Mouse (Mus musculus) C2C12 (cell line): ENCODE data around the gene BC049715. TPM values are rescaled to one million over a fixed set of nuclear protein-coding genes. Genes with fewer than 3 reads are reported as not detected.

Source experiments
- H3K27me3 ChIP-seq: one replicate; pipeline ENCODE4 v1.6.1; 2011; ENCODE audit not compliant: control insufficient read depth, insufficient read depth, insufficient read length
- H3K36me3 ChIP-seq: one replicate; pipeline ENCODE4 v1.6.1; 2011; ENCODE audit not compliant: control insufficient read depth, insufficient read depth
- H3K4me3 ChIP-seq: one replicate; pipeline ENCODE4 v1.5.1; 2011; ENCODE audit warnings: mild to moderate bottlenecking, control low read depth; ENCODE audit not compliant: poor library complexity, insufficient read depth, severe bottlenecking
- H3K79me2 ChIP-seq: one replicate; pipeline ENCODE4 v1.6.1; 2011; ENCODE audit not compliant: control insufficient read depth, insufficient read depth
- H3K79me3 ChIP-seq: one replicate; pipeline ENCODE4 v1.6.1; 2011; ENCODE audit warnings: low read depth, control low read depth
- H3ac ChIP-seq: one replicate; pipeline ENCODE3; 2011; ENCODE audit warnings: low read depth; ENCODE audit not compliant: control insufficient read depth, insufficient read length
- CEBPB ChIP-seq: IDR thresholded peaks from one replicate; pipeline ENCODE4 v1.6.1; 2011; ENCODE audit warnings: low read depth, mild to moderate bottlenecking, control low read depth, moderate library complexity
- CTCF ChIP-seq: IDR thresholded peaks from one replicate; pipeline ENCODE4 v1.5.1; 2011; ENCODE audit not compliant: control insufficient read depth, insufficient read depth, insufficient read length
- FOSL1 ChIP-seq: IDR thresholded peaks from one replicate; pipeline ENCODE4 v1.8.0; 2011; ENCODE audit warnings: mild to moderate bottlenecking, low read length; ENCODE audit not compliant: poor library complexity, insufficient read depth, severe bottlenecking
- MAX ChIP-seq: IDR thresholded peaks from one replicate; pipeline ENCODE4 v1.6.1; 2011; ENCODE audit warnings: mild to moderate bottlenecking, control low read depth
- MYOD1 ChIP-seq: IDR thresholded peaks from one replicate; pipeline ENCODE4 v1.6.1; 2011; ENCODE audit warnings: low read depth; ENCODE audit not compliant: control insufficient read depth, insufficient read length
- MYOG ChIP-seq: IDR thresholded peaks from one replicate; pipeline ENCODE4 v1.6.1; 2011; ENCODE audit not compliant: control insufficient read depth, insufficient read length; ENCODE audit errors: extremely low read depth
- USF1 ChIP-seq: IDR thresholded peaks from one replicate; pipeline ENCODE4 v1.6.1; 2011; ENCODE audit warnings: low read depth, mild to moderate bottlenecking, control low read depth, moderate library complexity
- polyA plus RNA-seq: library from polyadenylated mRNA; unstranded; fragments of >200 nt; fragmentation: generic; extraction: Trizol; gene quantifications from one replicate; pipeline ENCODE4 v1.2.1, GENCODE M21; 2012; ENCODE audit warnings: missing spikeins

BC049715 gene
- polyA plus RNA-seq, 1 experiment, result 0.13 TPM

- peaks cover 49% of the 10 kb centered on the region for H3K36me3 ChIP-seq
Observed at GRCm38 (mm10) chr6:136824987-136825386, 2.4 kb upstream of the BC049715 start.

DNA sequence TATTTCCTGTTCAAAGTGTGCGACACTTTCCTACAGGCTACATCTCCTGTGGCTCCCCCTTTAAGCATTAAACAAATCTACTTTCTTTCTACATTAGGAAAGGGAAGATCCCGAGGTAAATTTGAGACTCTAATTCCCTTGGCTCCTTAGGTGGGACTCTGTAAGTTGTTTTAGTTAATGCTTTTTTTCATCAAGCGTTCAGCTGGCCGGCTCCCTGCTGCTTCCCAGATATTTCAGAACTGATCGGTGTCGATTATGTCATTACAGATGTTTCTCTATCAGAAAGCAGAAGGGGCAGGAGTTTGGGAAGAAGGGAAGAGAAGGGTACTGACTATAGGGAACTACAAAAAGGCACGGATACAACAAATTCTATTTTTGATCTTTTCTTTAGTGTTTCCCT lies 310 bp upstream of the BC049715 start:
- TF ChIP-seq CTCF (no peak), MYOD1 (no peak), MAX (no peak), FOSL1 (no peak)
- peaks cover 32% of the 10 kb centered on the region for H3K79me3 ChIP-seq
- peaks cover 49% of the 10 kb centered on the region for H3K79me2 ChIP-seq
- H3K4me3 ChIP-seq, result peak overlapping the region; percentile 92
- no peaks in the 10 kb centered on the region for H3K27me3 ChIP-seq
- H3K36me3 ChIP-seq, result peaks cover 32% of the 10 kb centered on the region
- peak overlapping the region; percentile 77 for H3ac ChIP-seq

More at GRCm38 (mm10) chr6:136824987-136825386, 2.4 kb upstream of the BC049715 start:
- no peak overlapping the region for H3ac ChIP-seq
- no peak overlapping the region for H3K4me3 ChIP-seq
- no peak for TF ChIP-seq USF1
- no peak for TF ChIP-seq CTCF
- no peak for TF ChIP-seq MYOD1
- TF ChIP-seq MYOG, result no peak
- TF ChIP-seq FOSL1, result no peak
- no peak for TF ChIP-seq CEBPB
- TF ChIP-seq MAX, result no peak
- H3K79me2 ChIP-seq, result peaks cover 64% of the 10 kb centered on the region
- no peaks in the 10 kb centered on the region for H3K27me3 ChIP-seq
- H3K79me3 ChIP-seq, result peaks cover 32% of the 10 kb centered on the region

DNA sequence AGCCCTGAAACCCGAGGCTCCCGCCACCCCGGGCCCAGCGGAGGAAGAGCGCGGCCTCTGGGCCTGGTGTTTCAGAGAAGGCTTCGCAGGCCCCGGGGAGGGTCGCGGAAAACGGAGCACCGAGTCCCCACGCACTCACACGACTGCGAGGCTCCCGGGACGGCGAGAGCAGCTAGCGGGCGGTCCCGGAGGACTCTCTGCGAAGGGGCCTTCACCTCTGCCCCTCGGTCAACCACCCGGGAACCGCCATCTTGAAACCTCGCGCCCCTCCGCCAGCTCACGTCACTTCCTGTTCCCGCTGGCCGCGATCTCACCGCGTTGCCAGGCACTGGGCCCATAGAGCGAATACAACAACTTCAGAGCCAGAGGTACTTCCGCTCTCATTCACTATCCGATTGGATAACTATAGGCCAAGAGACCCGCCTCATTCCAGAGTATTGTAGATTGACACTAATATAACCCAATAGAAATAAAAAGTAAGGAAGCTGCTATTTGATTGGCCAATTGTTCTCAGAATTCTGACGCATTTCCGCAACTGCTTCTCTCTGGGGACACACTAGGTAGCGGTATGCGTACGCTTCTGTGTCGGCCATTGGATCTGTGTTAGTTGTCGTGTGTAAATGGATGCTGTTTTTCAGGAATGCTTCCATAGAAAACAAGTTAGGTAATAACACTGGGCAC lies 595 bp downstream of the BC049715 start, which contains the start of gene Wbp11:
Gene Wbp11 (minus strand): TSS at position 353 of the 681 bp plus-strand sequence.
- H3ac ChIP-seq, result peak within 1 kb of the TSS; percentile 77
- peaks cover 28% of the 10 kb centered on the region for H3K79me3 ChIP-seq
- peak within 1 kb of the TSS; percentile 92 for H3K4me3 ChIP-seq
- H3K27me3 ChIP-seq, result no peaks in the 10 kb centered on the region
- H3K79me2 ChIP-seq, result peaks cover 40% of the 10 kb centered on the region
- H3K36me3 ChIP-seq, result peaks cover 23% of the 10 kb centered on the region
- TF ChIP-seq MYOD1, result no peak
- no peak for TF ChIP-seq USF1
- no peak for TF ChIP-seq MAX
- no peak for TF ChIP-seq MYOG
- TF ChIP-seq FOSL1, result no peak
- no peak for TF ChIP-seq CEBPB
- no peak for TF ChIP-seq CTCF

GRCm38 (mm10) chr6:136828681-136829080 lies 1.3 kb downstream of the BC049715 start:
- Histone ChIP-seq H3K79me3 (peaks cover 28% of the 10 kb centered on the region), H3K36me3 (peaks cover 20% of the 10 kb centered on the region), H3ac (peak overlapping the region; percentile 66), H3K4me3 (peak overlapping the region; percentile 38), H3K79me2 (peaks cover 37% of the 10 kb centered on the region), H3K27me3 (no peaks in the 10 kb centered on the region)
- no peak for TF ChIP-seq CTCF
- TF ChIP-seq USF1, result no peak
- TF ChIP-seq CEBPB, result no peak
- TF ChIP-seq MYOD1, result no peak
- TF ChIP-seq MAX, result no peak
- TF ChIP-seq FOSL1, result no peak
- TF ChIP-seq MYOG, result no peak

DNA sequence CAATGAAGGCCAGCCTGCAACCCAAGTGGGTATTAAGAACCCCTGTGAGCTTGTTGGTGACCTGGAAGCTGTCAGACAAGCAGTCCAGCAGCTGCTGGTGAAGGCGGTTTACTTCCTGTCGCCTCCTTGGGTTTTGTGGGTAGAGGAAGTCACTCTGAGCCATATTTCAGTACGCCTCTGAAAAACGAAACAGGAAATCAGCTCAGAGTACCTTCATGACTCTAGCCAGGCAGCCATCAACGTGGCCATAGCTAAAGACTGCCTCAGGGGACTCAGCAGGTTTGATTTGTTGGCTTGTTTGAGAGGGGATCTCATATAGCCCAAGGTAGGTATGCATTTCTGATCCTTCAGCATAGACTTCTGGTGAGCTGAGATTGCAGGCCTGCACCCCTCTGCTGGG lies 4.3 kb downstream of the BC049715 start:
- peaks cover 10% of the 10 kb centered on the region for H3K79me3 ChIP-seq
- H3K36me3 ChIP-seq, result no peaks in the 10 kb centered on the region
- H3K27me3 ChIP-seq, result peaks cover 3% of the 10 kb centered on the region
- no peak overlapping the region for H3K4me3 ChIP-seq
- peaks cover 14% of the 10 kb centered on the region for H3K79me2 ChIP-seq
- TF ChIP-seq FOSL1, result no peak
- no peak for TF ChIP-seq CTCF
- no peak for TF ChIP-seq CEBPB
- no peak for TF ChIP-seq MAX
- no peak for TF ChIP-seq MYOD1
- TF ChIP-seq MYOG, result no peak
- no peak for TF ChIP-seq USF1
- H3ac ChIP-seq, result no peak overlapping the region

- no peaks in the 10 kb centered on the region for H3K36me3 ChIP-seq
- no peak within 1 kb of the TSS for H3K4me3 ChIP-seq
- peaks cover 3% of the 10 kb centered on the region for H3K27me3 ChIP-seq
- no peak within 1 kb of the TSS for H3ac ChIP-seq
- TF ChIP-seq FOSL1 (no peak), MAX (no peak), CEBPB (no peak), MYOD1 (no peak), CTCF (no peak), MYOG (no peak), USF1 (no peak)
- H3K79me3 ChIP-seq, result no peaks in the 10 kb centered on the region
- no peaks in the 10 kb centered on the region for H3K79me2 ChIP-seq
Observed at GRCm38 (mm10) chr6:136835352-136835751, 7.9 kb downstream of the BC049715 start, which contains the start of gene Smco3. TSS of gene Smco3 (minus strand) at chr6:136835452.
